Mouse (Mus musculus): ENCODE data around the gene Vstm4. TPM values are rescaled to one million over a fixed set of nuclear protein-coding genes. Genes with fewer than 3 reads are reported as not detected.

Vstm4 gene
- total RNA-seq, 1 experiment = 0.36 TPM

DNA sequence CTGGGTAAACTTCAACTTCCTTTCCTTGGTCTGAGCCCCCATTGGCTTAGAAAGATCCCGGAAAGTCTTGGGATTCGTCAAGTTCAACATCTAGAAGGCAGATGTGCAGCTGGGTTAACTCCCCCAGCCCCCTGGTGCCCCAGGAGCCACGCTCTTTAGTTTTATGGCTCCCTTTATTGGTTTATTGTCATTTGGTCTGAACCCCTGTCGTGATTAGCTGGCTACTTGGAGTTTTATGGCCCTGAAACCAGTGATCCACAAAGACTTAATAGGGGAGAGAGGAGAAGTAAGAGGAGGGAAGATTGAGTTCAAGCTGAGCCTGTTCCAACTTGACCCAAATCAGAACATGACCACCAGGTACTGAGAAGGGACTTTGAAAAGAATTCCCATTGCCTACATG is 130.1 kb downstream of the Vstm4 start:
- TF ChIP-seq ZNF384 (IDR thresholded peaks at IDR 0.05; ENCODE audit: low read depth, low read length) (no peak), ZC3H11A (IDR thresholded peaks at IDR 0.05; ENCODE audit: borderline replicate concordance, low read depth, low read length) (no peak), CHD2 (IDR thresholded peaks at IDR 0.05; ENCODE audit: low read depth, low read length) (no peak), MAFK (IDR thresholded peaks at IDR 0.05; ENCODE audit: insufficient read depth, low read depth, low read length) (no peak), HCFC1 (IDR thresholded peaks at IDR 0.05; ENCODE audit: borderline replicate concordance, insufficient read depth, low read length) (no peak)
- H3K36me3 ChIP-seq (ENCODE audit: control insufficient read depth, insufficient read depth, low read length, poor library complexity, severe bottlenecking) = no peaks in the 10 kb centered on the region
- no peaks in the 10 kb centered on the region for H3K4me1 ChIP-seq (ENCODE audit: control insufficient read depth in 2 of 2, insufficient read depth in 2 of 2, low read length in 2 of 2, poor library complexity in 1 of 2)
- H3K9ac ChIP-seq (ENCODE audit: insufficient read depth, low read depth, low read length, poor library complexity, severe bottlenecking) = no peak overlapping the region
- no peak for DNase-seq (ENCODE audit: low read depth, low spot score)
- H3K4me3 ChIP-seq (ENCODE audit: insufficient read depth in 1 of 2, low read depth in 1 of 2, low read length in 2 of 2, poor library complexity in 1 of 2, severe bottlenecking in 1 of 2) = no peak overlapping the region
- H3K9me3 ChIP-seq (ENCODE audit: control insufficient read depth, insufficient read depth, low read depth, low read length) = no peaks in the 10 kb centered on the region
- in situ Hi-C loops (cut with MboI; ENCODE audit: low sequenced_read_pairs in 2 of 2, unreplicated experiment in 2 of 2) = no loop called here
- H3K27ac ChIP-seq (ENCODE audit: insufficient read depth, low read depth, low read length, poor library complexity, severe bottlenecking) = no peak overlapping the region

Other genes starting within 250 kb of the Vstm4 start
- gene 3425401B19Rik, start 171.5 kb upstream of the Vstm4 start, total RNA-seq (2012; rRNA removed) = 0.31 TPM in 1 of 2 replicates, not detected in the other
- gene Tmem273, start 70.8 kb upstream of the Vstm4 start, total RNA-seq (2012; rRNA removed) = not detected in 2 replicates
- 0.13 TPM in 1 of 2 replicates, not detected in the other for gene Fam170b, start 22.8 kb upstream of the Vstm4 start, total RNA-seq (2012; rRNA removed)
- not detected in 2 replicates for gene Lrrc18, start 134.6 kb downstream of the Vstm4 start, total RNA-seq (2012; rRNA removed)

All from ES-E14 (cell line).